Mouse (Mus musculus) ES-E14 (cell line): ENCODE results near the gene Mycl.

Experiments
- CHD2 ChIP-seq: IDR thresholded peaks from 2 replicates; pipeline ENCODE4 v1.6.1; 2014; ENCODE audit warnings: mild to moderate bottlenecking, low read depth, low read length, inconsistent platforms
- HCFC1 ChIP-seq: IDR thresholded peaks from 2 replicates; pipeline ENCODE4 v1.6.1; 2012; ENCODE audit warnings: low read length, inconsistent platforms, borderline replicate concordance; ENCODE audit not compliant: insufficient read depth
- MAFK ChIP-seq: IDR thresholded peaks from 2 replicates; pipeline ENCODE4 v1.6.1; 2014; ENCODE audit warnings: mild to moderate bottlenecking, low read depth, low read length, inconsistent platforms; ENCODE audit not compliant: insufficient read depth
- ZC3H11A ChIP-seq: IDR thresholded peaks from 2 replicates; pipeline ENCODE4 v1.6.1; 2012; ENCODE audit warnings: low read depth, mild to moderate bottlenecking, inconsistent platforms, low read length, borderline replicate concordance
- ZNF384 ChIP-seq: IDR thresholded peaks from 2 replicates; pipeline ENCODE4 v1.6.1; 2012; ENCODE audit warnings: low read depth, low read length, inconsistent platforms

GRCm38 (mm10) chr4:122958491-122959031 is 36.9 kb upstream of the Mycl start:
- TF ChIP-seq HCFC1 (no peak), ZNF384 (no peak), ZC3H11A (no peak), MAFK (no peak), CHD2 (no peak)
